Comparison of ENCODE assay signal across 8 mouse cellular contexts in the genomic region with DNA sequence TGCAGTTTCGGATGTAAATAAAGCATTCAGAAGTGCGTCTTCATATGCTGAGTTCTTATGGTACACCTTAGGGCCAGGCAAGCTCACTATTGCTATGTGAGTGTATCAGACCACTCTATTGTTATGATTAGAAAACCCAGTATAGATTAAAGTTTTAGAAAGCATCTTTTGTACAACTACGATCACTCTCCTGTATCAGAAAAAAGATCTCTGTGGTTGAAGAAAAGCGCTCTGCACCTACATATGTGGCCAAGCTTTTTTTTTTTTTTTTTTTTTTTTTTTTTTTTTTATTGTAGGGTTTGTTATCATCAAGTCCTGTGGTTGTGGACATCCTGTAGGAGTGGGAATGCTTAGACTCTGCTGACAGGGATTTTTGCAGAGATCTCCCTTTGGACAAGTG. TPM values are rescaled to one million over a fixed set of nuclear protein-coding genes. Genes with fewer than 3 reads are reported as not detected.
DNase-seq lines count a peak whose midpoint lies in the region; ATAC-seq and TF ChIP-seq lines count a peak whose summit lies in the region.

No protein-coding gene starts in this region.

- H3K4me3 ChIP-seq in lung, adult 2 months (replicated peaks; ENCODE audit: extremely low read depth, low read depth, low read length), result peak overlapping the region; percentile 51
- H3K4me3 ChIP-seq in intestine, postnatal 0 days (ENCODE audit: low read depth, low read length), result peak overlapping the region; percentile 46

- TF ChIP-seq CTCF in lung, adult 2 months (IDR thresholded peaks at IDR 0.05; ENCODE audit: insufficient read depth, low read length), result no peak
- TF ChIP-seq CTCF in intestine, postnatal 0 days (IDR thresholded peaks at IDR 0.05; ENCODE audit: low read depth), result no peak

- H3K9ac ChIP-seq in intestine, postnatal 0 days (ENCODE audit: low read depth, low read length), result no peak overlapping the region; the same call in 1 of the 2 replicates

- peaks cover 3% of the 10 kb centered on the region; the same call in 1 of the 2 replicates for H3K4me1 ChIP-seq in lung, adult 2 months (ENCODE audit: control insufficient read depth, insufficient read depth, low read length)
- H3K4me1 ChIP-seq in intestine, postnatal 0 days (replicated peaks; ENCODE audit: control insufficient read depth, insufficient read depth, low read length), result no peaks in the 10 kb centered on the region

- H3K27me3 ChIP-seq in intestine, postnatal 0 days (replicated peaks; ENCODE audit: control insufficient read depth, insufficient read depth, low read length), result no peaks in the 10 kb centered on the region

- 24% methylated on average over 4 of the region's 4 CpGs for WGBS in lung, adult 2 months
- 26% methylated on average over 4 of the region's 4 CpGs for WGBS in intestine, postnatal 0 days

- no peak for TF ChIP-seq POLR2A in lung, adult 2 months (IDR thresholded peaks at IDR 0.05; ENCODE audit: borderline replicate concordance, extremely low read depth, low read depth, low read length)

- 0 out of 2 replicates have a peak, but pooled peaks have one; percentile 7 for ATAC-seq in common myeloid progenitor, adult 5-6 weeks (replicated peaks; ENCODE audit: low read depth, poor library complexity, severe bottlenecking)
- no peak for ATAC-seq in intestine, postnatal 0 days
- ATAC-seq in frontal cortex, adult (ENCODE audit: low TSS enrichment), result no peak

- H3K9me3 ChIP-seq in intestine, postnatal 0 days (ENCODE audit: control insufficient read depth), result no peaks in the 10 kb centered on the region

- no peak overlapping the region for H3K27ac ChIP-seq in intestine, postnatal 0 days (ENCODE audit: low read depth, low read length)

- H3K36me3 ChIP-seq in intestine, postnatal 0 days (ENCODE audit: control insufficient read depth, insufficient read depth), result peaks cover 5% of the 10 kb centered on the region; the same call in 1 of the 2 replicates

- H3K4me2 ChIP-seq in intestine, postnatal 0 days (replicated peaks; ENCODE audit: low read depth), result peak overlapping the region; percentile 63

- no peak for DNase-seq in lung, adult 2 months
- DNase-seq in lung, postnatal 4 days, result no peak
- DNase-seq in retina, embryonic 14.5 days (ENCODE audit: low spot score), result peak; percentile 3
- no peak for DNase-seq in urinary bladder, postnatal 36 days (ENCODE audit: low spot score in 2 of 2)
- no peak for DNase-seq in right cerebral cortex, postnatal 36 days (ENCODE audit: low spot score in 2 of 2)

RNA-seq across cellular contexts. Expression of a gene that starts 0.9 kb away (rescaled TPM):
- polyA plus RNA-seq in lung, adult 2 months (2012; rRNA removed), result 3.2 and 3.5 TPM in 2 replicates
- total RNA-seq in common myeloid progenitor, adult 5-6 weeks (2017), result 26.1 and 26.2 TPM in 2 replicates
- polyA plus RNA-seq in intestine, postnatal 0 days (2015; fragmentation: Nextera tagmentation; extraction: Ambion mirVana), result 12.1 TPM in 2 replicates

RNA-seq across cellular contexts. Expression of a gene that starts 1.0 kb away (rescaled TPM):
- 1.1 and 1.6 TPM in 2 replicates for polyA plus RNA-seq in lung, adult 2 months (2012; rRNA removed)
- total RNA-seq in common myeloid progenitor, adult 5-6 weeks (2017), result 26.2 and 36.2 TPM in 2 replicates
- 12.8 and 14.7 TPM in 2 replicates for polyA plus RNA-seq in intestine, postnatal 0 days (2015; fragmentation: Nextera tagmentation; extraction: Ambion mirVana)

RNA-seq across cellular contexts. Expression of a gene that starts 53.6 kb away (rescaled TPM):
- 1.5 and 1.8 TPM in 2 replicates for polyA plus RNA-seq in lung, adult 2 months (2012; rRNA removed)
- total RNA-seq in common myeloid progenitor, adult 5-6 weeks (2017), result 6.9 and 9.8 TPM in 2 replicates
- polyA plus RNA-seq in intestine, postnatal 0 days (2015; fragmentation: Nextera tagmentation; extraction: Ambion mirVana), result 11.0 and 14.9 TPM in 2 replicates
